Mouse (Mus musculus): Measurements from ENCODE around the gene Ung.
A peak's percentile ranks its signal among the peaks of the same experiment; 100 is the strongest.

Gene Ung

GRCm38 (mm10) chr5:114130211-114130605 lies at the start of gene Ung:
Gene Ung (plus strand): TSS chr5:114130386.
- peak; percentile 69 for DNase-seq (ENCODE audit: low spot score)

GRCm38 (mm10) chr5:114085501-114085900 lies 44.7 kb upstream of the Ung start:
- no peak for DNase-seq (ENCODE audit: low spot score)

- no peak for DNase-seq (ENCODE audit: low spot score)
Measured at GRCm38 (mm10) chr5:114087875-114088480, 42.2 kb upstream of the Ung start.

- DNase-seq (ENCODE audit: low spot score): no peak
Measured at GRCm38 (mm10) chr5:114090421-114091013, 39.7 kb upstream of the Ung start.

- peak; percentile 74 for DNase-seq (ENCODE audit: low spot score)
Measured at GRCm38 (mm10) chr5:114091057-114091807, 39.0 kb upstream of the Ung start, which contains the start of gene Svop. Gene Svop (minus strand): TSS chr5:114091570.

GRCm38 (mm10) chr5:114099709-114100389 lies 30.3 kb upstream of the Ung start:
- peak; percentile 90 for DNase-seq (ENCODE audit: low spot score)

- DNase-seq (ENCODE audit: low spot score): no peak
Measured at GRCm38 (mm10) chr5:114100390-114101099, 29.6 kb upstream of the Ung start.

- DNase-seq (ENCODE audit: low spot score): no peak
Measured at GRCm38 (mm10) chr5:114101873-114102272, 28.3 kb upstream of the Ung start.

GRCm38 (mm10) chr5:114102807-114103206 lies 27.4 kb upstream of the Ung start:
- no peak for DNase-seq (ENCODE audit: low spot score)

- no peak for DNase-seq (ENCODE audit: low spot score)
Measured at GRCm38 (mm10) chr5:114106391-114106935, 23.7 kb upstream of the Ung start.

- DNase-seq (ENCODE audit: low spot score): no peak
Measured at GRCm38 (mm10) chr5:114113334-114113733, 16.9 kb upstream of the Ung start.

GRCm38 (mm10) chr5:114115030-114115429 lies 15.2 kb upstream of the Ung start:
- DNase-seq (ENCODE audit: low spot score): no peak

GRCm38 (mm10) chr5:114116586-114116985 lies 13.6 kb upstream of the Ung start:
- DNase-seq (ENCODE audit: low spot score): no peak

GRCm38 (mm10) chr5:114119806-114120205 lies 10.4 kb upstream of the Ung start:
- DNase-seq (ENCODE audit: low spot score): no peak

GRCm38 (mm10) chr5:114126008-114126407 lies 4.2 kb upstream of the Ung start:
- no peak for DNase-seq (ENCODE audit: low spot score)

- DNase-seq (ENCODE audit: low spot score): no peak
Measured at GRCm38 (mm10) chr5:114126499-114127244, 3.5 kb upstream of the Ung start.

GRCm38 (mm10) chr5:114127374-114128349 lies 2.5 kb upstream of the Ung start, which contains the start of gene Alkbh2:
Gene Alkbh2 (minus strand): TSS chr5:114128218.
- DNase-seq (ENCODE audit: low spot score): peak; percentile 90

GRCm38 (mm10) chr5:114129550-114130210 lies 506 bp upstream of the Ung start:
- no peak for DNase-seq (ENCODE audit: low spot score)
